Mouse (Mus musculus): ENCODE measurements around the gene Il1rapl1. TPM values are rescaled to one million over a fixed set of nuclear protein-coding genes. Genes with fewer than 3 reads are reported as not detected.

The Il1rapl1 gene
- 0.13 TPM for polyA plus RNA-seq (2014; fragmentation: Illumina TruSeq; extraction: RNeasy Lipid Tissue Mini Kit (QIAGEN cat#74804); ENCODE audit: low read depth, low replicate concordance)

GRCm38 (mm10) chrX:88115609-88116073 lies at the start of gene Il1rapl1:
Gene Il1rapl1, minus strand, starts transcription at chrX:88115645.

